Mouse (Mus musculus) myocyte (in vitro differentiated cells): Measurements from ENCODE around the gene Dab1.

Source experiments
- CEBPB ChIP-seq: IDR thresholded peaks from 2 replicates; pipeline ENCODE4 v1.6.1; 2011; ENCODE audit warnings: mild to moderate bottlenecking, moderate library complexity; ENCODE audit not compliant: poor library complexity, insufficient read depth, severe bottlenecking
- E2F4 ChIP-seq: IDR thresholded peaks from one replicate; pipeline ENCODE4 v1.6.1; 2011; ENCODE audit warnings: mild to moderate bottlenecking, control low read depth, moderate library complexity; ENCODE audit not compliant: insufficient read depth
- MAX ChIP-seq: IDR thresholded peaks from one replicate; pipeline ENCODE4 v1.6.1; 2011; ENCODE audit warnings: low read depth, mild to moderate bottlenecking, control low read depth
- MYOD1 ChIP-seq, 3 experiments: IDR thresholded peaks; one replicate each; pipeline ENCODE4 v1.6.1; 2011; ENCODE audit warnings: control low read depth in 2 of 3, low read depth in 2 of 3, mild to moderate bottlenecking in 2 of 3, moderate library complexity in 1 of 3; ENCODE audit not compliant: insufficient read length in 2 of 3, control insufficient read depth in 1 of 3
- POLR2A ChIP-seq: IDR thresholded peaks from one replicate; pipeline ENCODE4 v1.6.1; 2011; ENCODE audit warnings: low read depth, mild to moderate bottlenecking, control low read depth, moderate library complexity; ENCODE audit not compliant: insufficient read length
- POLR2AphosphoS2 ChIP-seq: IDR thresholded peaks from one replicate; pipeline ENCODE4 v1.6.1; 2011; ENCODE audit warnings: low read depth, control low read depth; ENCODE audit not compliant: insufficient read length
- REST ChIP-seq: IDR thresholded peaks from one replicate; pipeline ENCODE4 v1.6.1; 2011; ENCODE audit warnings: mild to moderate bottlenecking, control low read depth, moderate library complexity; ENCODE audit not compliant: insufficient read depth, insufficient read length
- SRF ChIP-seq: IDR thresholded peaks from one replicate; pipeline ENCODE4 v1.6.1; 2011; ENCODE audit warnings: low read depth; ENCODE audit not compliant: control insufficient read depth, insufficient read length
- TCF12 ChIP-seq: IDR thresholded peaks from one replicate; pipeline ENCODE4 v1.6.1; 2011; ENCODE audit warnings: mild to moderate bottlenecking, control low read depth; ENCODE audit not compliant: poor library complexity, insufficient read depth, severe bottlenecking
- TCF3 ChIP-seq: IDR thresholded peaks from one replicate; pipeline ENCODE4 v1.6.1; 2011; ENCODE audit warnings: low read depth, control low read depth; ENCODE audit not compliant: insufficient read length
- USF1 ChIP-seq: IDR thresholded peaks from one replicate; pipeline ENCODE4 v1.6.1; 2011; ENCODE audit warnings: low read depth, mild to moderate bottlenecking, control low read depth, moderate library complexity

DNA sequence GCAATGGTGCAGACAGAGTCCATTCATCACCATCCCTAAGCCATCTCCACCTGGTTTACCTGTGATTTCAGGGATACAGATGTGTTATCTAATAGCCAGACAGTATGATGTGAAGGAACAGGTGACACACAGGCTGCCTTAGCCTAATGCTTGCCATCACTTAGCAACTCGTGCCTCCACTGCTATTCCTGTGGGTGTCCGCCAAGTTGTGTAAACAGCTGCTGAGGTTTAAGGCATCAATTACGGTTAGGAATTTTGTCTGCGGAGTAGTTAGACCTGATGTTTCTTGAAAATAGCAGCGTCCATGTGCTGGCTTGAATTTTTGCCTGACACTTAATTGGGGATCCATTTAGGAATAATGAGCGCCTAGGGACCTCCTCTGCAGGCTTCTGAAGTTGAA, 487.1 kb downstream of the Dab1 start:
- TF ChIP-seq POLR2A (no peak), TCF3 (no peak), USF1 (no peak), TCF12 (no peak), MAX (no peak), E2F4 (no peak), REST (no peak), CEBPB (no peak), MYOD1 (IDR thresholded peaks at IDR 0.05; ENCODE audit: control insufficient read depth in 1 of 3, insufficient read length in 2 of 3, low read depth in 2 of 3) (no peak), POLR2AphosphoS2 (no peak), SRF (no peak)
